Mouse (Mus musculus) ES-E14 (cell line): ENCODE results near the gene Fam92a.
"Not testable (repeated sequence)": the region's sequence is repeated elsewhere in the genome, so short reads cannot be mapped to it uniquely, and the experiment has no call there.

ENCODE experiments used
- HCFC1 ChIP-seq: IDR thresholded peaks from 2 replicates; pipeline ENCODE4 v1.6.1; 2012; ENCODE audit warnings: low read length, inconsistent platforms, borderline replicate concordance; ENCODE audit not compliant: insufficient read depth
- ZC3H11A ChIP-seq: IDR thresholded peaks from 2 replicates; pipeline ENCODE4 v1.6.1; 2012; ENCODE audit warnings: low read depth, mild to moderate bottlenecking, inconsistent platforms, low read length, borderline replicate concordance

DNA sequence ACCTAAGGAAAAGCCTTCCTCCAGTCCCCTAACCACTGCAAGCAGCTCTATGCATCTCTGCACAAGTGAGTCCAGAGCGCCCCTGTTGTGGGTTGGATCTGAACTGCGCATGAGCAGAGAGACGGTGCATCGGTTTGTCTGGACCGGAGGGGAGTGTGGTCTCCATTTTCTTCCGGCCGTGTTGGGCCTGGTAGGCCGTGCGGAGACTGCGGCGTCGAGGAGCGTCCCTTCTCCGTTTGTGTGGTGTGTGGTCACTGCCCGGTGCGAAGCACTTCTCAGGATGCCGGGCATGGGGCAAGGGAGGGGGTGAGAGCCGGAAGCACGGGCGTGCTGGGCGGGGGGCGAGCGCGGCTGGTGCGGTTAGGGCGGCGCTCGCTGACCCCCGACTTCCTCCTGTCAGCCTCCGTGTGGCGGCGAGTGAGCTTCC, 31.7 kb downstream of the Fam92a start, which contains the start of gene Rbm12b1:
- TF ChIP-seq HCFC1, ZC3H11A: not testable (repeated sequence)
